Comparison of ENCODE assay signal across 10 mouse cellular contexts in genomic region chr11:67581549-67581948, GRCm38 (mm10).
A peak's percentile ranks its signal among the peaks of the same experiment; 100 is the strongest.
DNase-seq lines count a peak whose midpoint lies in the region; ATAC-seq and TF ChIP-seq lines count a peak whose summit lies in the region.
"Had no signal": no experiment of that assay in that cellular context is flagged by ENCODE, and none has a peak within 500 bp of the region (broad histone marks: within the 10 kb centered on the region; RNA-seq: fewer than 3 reads in every experiment).

No protein-coding gene starts in this region.

- H3K4me3 ChIP-seq in kidney, adult 2 months (ENCODE audit: insufficient read depth, low read depth, low read length) = no peak overlapping the region
- no peak overlapping the region for H3K4me3 ChIP-seq in olfactory bulb, adult 2 months (ENCODE audit: insufficient read depth, low read depth, low read length)
- no peak overlapping the region for H3K4me3 ChIP-seq in hindbrain, postnatal 0 days (ENCODE audit: low read length)
- no peak overlapping the region for H3K4me3 ChIP-seq in hindbrain, embryonic 14.5 days (replicated peaks; ENCODE audit: low read length)
- H3K4me3 ChIP-seq: liver, embryonic 13.5 days; midbrain, embryonic 15.5 days had no signal

- H3K27ac ChIP-seq in kidney, adult 2 months (ENCODE audit: insufficient read depth, low read depth, low read length) = no peak overlapping the region
- H3K27ac ChIP-seq in olfactory bulb, adult 2 months (ENCODE audit: insufficient read depth, low read depth, low read length) = peak overlapping the region; percentile 52; the same call in 1 of the 2 replicates
- H3K27ac ChIP-seq in hindbrain, postnatal 0 days = no peak overlapping the region
- H3K27ac ChIP-seq in hindbrain, embryonic 14.5 days = no peak overlapping the region
- H3K27ac ChIP-seq: liver, embryonic 13.5 days; midbrain, embryonic 15.5 days had no signal

- intact Hi-C loops in left cerebral cortex, postnatal 10 days (cut with DNase I) = no loop called here

- no peaks in the 10 kb centered on the region for H3K36me3 ChIP-seq in kidney, adult 2 months (ENCODE audit: control insufficient read depth, insufficient read depth, low read length)
- no peaks in the 10 kb centered on the region for H3K36me3 ChIP-seq in hindbrain, postnatal 0 days (ENCODE audit: insufficient read depth, low read length)
- no peaks in the 10 kb centered on the region for H3K36me3 ChIP-seq in hindbrain, embryonic 14.5 days (replicated peaks; ENCODE audit: control insufficient read depth, insufficient read depth)
- H3K36me3 ChIP-seq: liver, embryonic 13.5 days; midbrain, embryonic 15.5 days had no signal

- TF ChIP-seq POLR2A in kidney, adult 2 months (IDR thresholded peaks at IDR 0.05; ENCODE audit: low read depth, low read length) = no peak
- TF ChIP-seq POLR2A in olfactory bulb, adult 2 months (IDR thresholded peaks at IDR 0.05; ENCODE audit: insufficient read depth, low read depth, low read length) = no peak

- WGBS in kidney, adult 2 months = 63% methylated on average over 7 of the region's 7 CpGs
- WGBS in olfactory bulb, adult 2 months = 34% methylated on average over 7 of the region's 7 CpGs
- WGBS in hindbrain, postnatal 0 days = 44% methylated on average over 7 of the region's 7 CpGs
- 60% methylated on average over 7 of the region's 7 CpGs for WGBS in hindbrain, embryonic 14.5 days

- ATAC-seq in hindbrain, postnatal 0 days = no peak
- ATAC-seq in hindbrain, embryonic 14.5 days (ENCODE audit: low FRiP score) = no peak
- ATAC-seq: midbrain, embryonic 15.5 days had no signal

- no peaks in the 10 kb centered on the region; the same call in 1 of the 2 replicates for H3K4me1 ChIP-seq in kidney, adult 2 months (ENCODE audit: control insufficient read depth, insufficient read depth, low read length)
- peaks cover 14% of the 10 kb centered on the region for H3K4me1 ChIP-seq in olfactory bulb, adult 2 months (ENCODE audit: control insufficient read depth, insufficient read depth, low read length)
- peaks cover 7% of the 10 kb centered on the region; the same call in 1 of the 2 replicates for H3K4me1 ChIP-seq in hindbrain, postnatal 0 days (ENCODE audit: insufficient read depth, low read length)
- no peaks in the 10 kb centered on the region for H3K4me1 ChIP-seq in hindbrain, embryonic 14.5 days (replicated peaks; ENCODE audit: control insufficient read depth, insufficient read depth, low read length)
- H3K4me1 ChIP-seq: midbrain, embryonic 15.5 days had no signal

- H3K27me3 ChIP-seq in kidney, adult 2 months (replicated peaks; ENCODE audit: control insufficient read depth, insufficient read depth, low read length) = no peaks in the 10 kb centered on the region
- no peaks in the 10 kb centered on the region for H3K27me3 ChIP-seq in hindbrain, postnatal 0 days (ENCODE audit: insufficient read depth, low read length)
- H3K27me3 ChIP-seq in hindbrain, embryonic 14.5 days (ENCODE audit: control insufficient read depth, insufficient read depth, low read length) = no peaks in the 10 kb centered on the region
- H3K27me3 ChIP-seq: liver, embryonic 13.5 days; midbrain, embryonic 15.5 days had no signal

- H3K4me2 ChIP-seq in hindbrain, postnatal 0 days (ENCODE audit: low read depth, low read length) = no peak overlapping the region
- H3K4me2 ChIP-seq in hindbrain, embryonic 14.5 days (replicated peaks) = no peak overlapping the region
- H3K4me2 ChIP-seq: liver, embryonic 13.5 days; midbrain, embryonic 15.5 days had no signal

- H3K9me3 ChIP-seq in hindbrain, postnatal 0 days (ENCODE audit: low read length) = no peaks in the 10 kb centered on the region
- H3K9me3 ChIP-seq in hindbrain, embryonic 14.5 days (ENCODE audit: control insufficient read depth, low read length) = no peaks in the 10 kb centered on the region
- H3K9me3 ChIP-seq: liver, embryonic 13.5 days; midbrain, embryonic 15.5 days had no signal

- H3K9ac ChIP-seq in hindbrain, postnatal 0 days (replicated peaks; ENCODE audit: low read length) = no peak overlapping the region
- no peak overlapping the region for H3K9ac ChIP-seq in hindbrain, embryonic 14.5 days
- H3K9ac ChIP-seq: liver, embryonic 13.5 days; midbrain, embryonic 15.5 days had no signal

- no peak for TF ChIP-seq CTCF in kidney, adult 2 months (conservative IDR thresholded peaks at IDR 0.05; ENCODE audit: insufficient read depth, insufficient read length, low read depth, low read length)
- TF ChIP-seq CTCF in olfactory bulb, adult 2 months (IDR thresholded peaks at IDR 0.05; ENCODE audit: insufficient read depth, low read depth, low read length) = no peak
- no peak for TF ChIP-seq CTCF in hindbrain, postnatal 0 days (IDR thresholded peaks at IDR 0.05; ENCODE audit: low read depth)

- peak; percentile 25 for DNase-seq in kidney, adult 2 months
- DNase-seq in kidney, adult 8-10 months = no peak
- peak; percentile 75 for DNase-seq in Muller cell, postnatal 12 days (ENCODE audit: inconsistent ontology term)
- peak; percentile 45 for DNase-seq in gastrocnemius, postnatal 25 days
- no peak for DNase-seq in hindbrain, postnatal 0 days (ENCODE audit: low spot score)
- no peak for DNase-seq in left cerebral cortex, postnatal 10 days (ENCODE audit: extremely low spot score in 1 of 2, low spot score in 2 of 2)
- DNase-seq in hindbrain, embryonic 14.5 days (ENCODE audit: low spot score) = no peak
- DNase-seq: liver, embryonic 13.5 days had no signal

Comparison
In these comparisons a context has a peak if more than half of its experiments do, and no peak if none do; other contexts are left out.
1. DNase-seq: peak in kidney, adult 2 months (single experiment), Muller cell, postnatal 12 days (single experiment) and gastrocnemius, postnatal 25 days (single experiment); none in kidney, adult 8-10 months (0 of 2), hindbrain, postnatal 0 days (single experiment), left cerebral cortex, postnatal 10 days (0 of 2) and hindbrain, embryonic 14.5 days (single experiment).